Mouse (Mus musculus) spleen, postnatal 4 days (tissue): ENCODE results near the gene Il21.

Experiments used
- DNase-seq, 2 experiments: peaks; one replicate each; pipeline ENCODE4 v3.0.0; 2022; ENCODE audit warnings: low spot score in 2 of 2

Gene Il21

GRCm38 (mm10) chr3:37232586-37233222 lies at the start of gene Il21:
Gene Il21 (minus strand): TSS chr3:37232636.
- DNase-seq: no peak

GRCm38 (mm10) chr3:37280871-37281270 lies 48.4 kb upstream of the Il21 start:
- no peak for DNase-seq

GRCm38 (mm10) chr3:37280221-37280620 lies 47.8 kb upstream of the Il21 start:
- DNase-seq: no peak

GRCm38 (mm10) chr3:37274661-37275060 lies 42.2 kb upstream of the Il21 start:
- no peak for DNase-seq

GRCm38 (mm10) chr3:37273092-37273491 lies 40.7 kb upstream of the Il21 start:
- no peak for DNase-seq

GRCm38 (mm10) chr3:37271209-37271608 lies 38.8 kb upstream of the Il21 start:
- DNase-seq: peak; percentile 45 to 72

- DNase-seq: no peak
Observed at GRCm38 (mm10) chr3:37269926-37270325, 37.5 kb upstream of the Il21 start.

GRCm38 (mm10) chr3:37268338-37268737 lies 35.9 kb upstream of the Il21 start:
- DNase-seq: no peak

GRCm38 (mm10) chr3:37259331-37259999 lies 27.0 kb upstream of the Il21 start:
- no peak for DNase-seq

GRCm38 (mm10) chr3:37257776-37258175 lies 25.3 kb upstream of the Il21 start:
- DNase-seq: no peak

GRCm38 (mm10) chr3:37250967-37251366 lies 18.5 kb upstream of the Il21 start:
- DNase-seq: no peak

- no peak for DNase-seq
Observed at GRCm38 (mm10) chr3:37235025-37235424, 2.6 kb upstream of the Il21 start.

GRCm38 (mm10) chr3:37231153-37231552 lies 1.3 kb downstream of the Il21 start:
- DNase-seq: no peak

GRCm38 (mm10) chr3:37229082-37229829 lies 3.2 kb downstream of the Il21 start:
- DNase-seq: no peak

- DNase-seq: no peak
Observed at GRCm38 (mm10) chr3:37225124-37225523, 7.3 kb downstream of the Il21 start.

- no peak for DNase-seq
Observed at GRCm38 (mm10) chr3:37219071-37219470, 13.4 kb downstream of the Il21 start.

GRCm38 (mm10) chr3:37205226-37205800 lies 27.1 kb downstream of the Il21 start:
- peak in 1 of 2 experiments; percentile 55 for DNase-seq

- peak; percentile 20 to 55 for DNase-seq
Observed at GRCm38 (mm10) chr3:37204556-37204955, 27.9 kb downstream of the Il21 start.

- peak; percentile 72 to 85 for DNase-seq
Observed at GRCm38 (mm10) chr3:37203984-37204428, 28.4 kb downstream of the Il21 start.

GRCm38 (mm10) chr3:37202856-37203255 lies 29.6 kb downstream of the Il21 start:
- DNase-seq: no peak

GRCm38 (mm10) chr3:37201122-37201916 lies 31.1 kb downstream of the Il21 start:
- DNase-seq: no peak
